Mouse (Mus musculus): Measurements from ENCODE around the gene Mrps15. TPM values are rescaled to one million over a fixed set of nuclear protein-coding genes. Genes with fewer than 3 reads are reported as not detected.

Mrps15 gene
- total RNA-seq, 1 experiment from 2014 or later: 83.8 TPM

DNA sequence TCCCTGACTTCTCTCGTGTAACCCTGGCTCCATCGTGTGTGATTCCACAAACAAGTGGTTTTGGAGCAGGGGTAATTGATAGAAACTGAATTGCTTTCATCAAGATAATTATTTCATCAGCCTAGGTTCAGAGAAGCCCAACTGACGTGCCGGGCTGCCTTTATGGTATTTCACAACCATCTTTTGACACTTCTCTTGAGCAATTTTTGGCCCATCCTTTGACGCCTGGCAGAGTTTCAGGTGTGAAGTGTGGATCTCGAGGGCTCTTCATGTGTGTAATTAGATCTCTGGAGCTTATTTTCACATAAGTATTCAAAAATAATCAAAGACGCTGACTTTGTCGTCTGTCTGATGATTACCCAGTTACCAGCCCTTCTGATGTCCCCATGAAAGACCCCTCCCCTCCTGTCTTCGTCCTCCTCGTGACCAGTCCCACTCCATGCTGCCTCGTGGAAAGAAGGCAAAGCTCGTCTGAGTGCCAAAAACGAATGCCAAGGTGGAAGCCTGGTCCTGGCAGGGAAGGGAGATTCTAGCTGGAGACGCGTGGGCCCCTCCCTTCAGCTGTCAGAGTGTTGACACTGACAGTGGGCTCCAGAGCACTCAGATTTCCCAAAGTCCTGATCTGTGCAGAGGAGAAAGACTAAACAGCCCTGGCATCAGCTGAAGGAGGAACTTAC lies 20.8 kb downstream of the Mrps15 start:
- ATAC-seq (replicated peaks; ENCODE audit: low read depth, poor library complexity, severe bottlenecking): peak; percentile 42; the same call in 1 of the 2 replicates

DNA sequence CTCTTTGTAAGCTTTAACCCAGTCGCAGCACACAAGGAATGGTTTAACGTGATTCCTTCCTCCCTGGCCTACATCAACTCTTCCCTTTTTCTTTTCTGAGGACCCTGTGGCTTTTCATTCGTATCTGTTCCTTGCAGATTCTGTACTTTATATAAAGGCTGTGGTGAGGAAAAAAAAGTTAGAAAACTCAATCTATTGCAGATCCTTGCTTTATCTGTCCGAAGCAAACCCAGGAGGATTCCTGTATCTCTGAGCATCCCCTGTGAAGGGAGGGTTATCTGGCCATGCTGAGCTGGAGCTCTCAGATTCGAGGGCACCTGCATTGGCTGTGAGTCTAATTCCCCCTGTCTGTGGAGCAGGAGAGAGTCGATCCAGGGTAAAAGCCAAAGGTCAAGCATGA lies 22.1 kb downstream of the Mrps15 start:
- ATAC-seq (replicated peaks; ENCODE audit: low read depth, poor library complexity, severe bottlenecking): no peak

DNA sequence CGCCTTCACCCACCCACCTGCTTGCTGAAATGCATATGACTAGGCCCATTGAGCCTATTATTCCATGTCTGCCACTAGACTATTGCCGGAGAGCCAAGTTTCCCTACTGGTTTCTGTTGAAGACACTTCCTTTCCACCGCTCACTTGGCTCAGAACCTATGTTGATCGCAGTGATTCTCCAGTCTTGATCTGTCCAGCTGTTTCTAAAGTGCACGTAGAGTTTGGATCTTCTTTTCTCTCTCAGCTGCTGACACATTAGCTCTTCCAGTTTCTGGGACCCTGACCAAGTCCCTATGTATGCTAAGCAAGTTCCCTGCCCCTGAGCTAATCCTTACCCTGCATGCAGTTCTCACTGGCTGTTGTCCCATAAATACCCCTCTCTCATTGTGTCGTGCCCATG lies 31.1 kb downstream of the Mrps15 start:
- no peak for ATAC-seq (replicated peaks; ENCODE audit: low read depth, poor library complexity, severe bottlenecking)

DNA sequence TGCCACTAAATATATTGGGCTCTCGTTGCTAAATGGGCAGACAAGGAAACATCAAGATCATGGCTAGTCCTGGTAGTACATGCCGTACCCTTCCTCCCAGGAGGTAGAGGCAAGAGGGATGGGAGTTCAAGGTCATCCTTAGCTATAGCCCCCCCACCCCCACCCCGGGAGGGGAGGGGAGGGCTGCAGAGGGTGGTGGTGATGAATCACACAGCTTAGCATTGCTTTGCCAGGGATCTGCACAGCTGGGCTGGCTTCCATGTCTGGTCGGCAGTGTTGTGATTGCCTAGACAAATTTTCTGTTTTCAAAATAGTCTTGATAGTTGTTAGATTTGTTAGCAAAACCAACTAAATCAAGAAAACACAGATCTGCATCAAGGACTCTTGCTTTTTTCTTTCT lies 32.5 kb downstream of the Mrps15 start:
- no peak for ATAC-seq (replicated peaks; ENCODE audit: low read depth, poor library complexity, severe bottlenecking)

DNA sequence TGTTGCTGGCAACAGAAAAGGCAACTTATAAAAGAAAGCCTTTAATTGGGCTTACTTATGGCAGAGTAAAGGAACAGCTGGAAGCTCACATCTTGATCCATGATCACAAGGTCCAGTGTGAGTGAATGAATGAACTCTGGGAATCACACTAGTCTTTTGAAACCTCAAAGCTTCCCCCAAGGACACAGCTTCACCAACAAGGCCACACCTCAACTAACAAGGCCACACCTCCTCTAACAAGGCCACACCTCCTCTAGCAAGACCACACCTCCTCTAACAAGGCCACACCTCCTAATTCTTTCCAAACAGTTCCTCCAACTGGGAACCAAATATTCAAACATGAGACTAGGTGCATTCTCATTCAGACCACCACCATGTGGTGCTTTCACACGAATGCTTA lies 34.9 kb downstream of the Mrps15 start:
- no peak for ATAC-seq (replicated peaks; ENCODE audit: low read depth, poor library complexity, severe bottlenecking)

DNA sequence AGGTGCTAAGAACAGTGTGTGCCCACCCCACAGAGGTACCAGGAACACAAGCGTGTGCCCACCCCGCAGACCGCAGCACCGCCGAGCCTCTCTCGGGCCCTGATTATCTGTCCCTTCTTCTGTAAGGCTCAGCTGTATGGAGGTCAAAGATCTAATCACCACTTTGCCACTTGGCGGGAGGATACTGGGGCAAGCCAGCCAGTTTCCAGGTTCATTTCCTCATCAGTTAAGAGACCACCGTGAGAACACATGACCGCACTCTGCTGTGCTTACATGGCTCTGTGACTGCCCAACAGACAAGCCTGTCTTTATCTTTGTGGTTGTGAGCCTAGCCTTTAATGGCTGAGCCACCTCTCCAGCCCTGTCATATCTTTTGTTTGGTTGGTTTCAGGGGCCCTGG lies 36.3 kb downstream of the Mrps15 start:
- ATAC-seq (replicated peaks; ENCODE audit: low read depth, poor library complexity, severe bottlenecking): peak; percentile 51

DNA sequence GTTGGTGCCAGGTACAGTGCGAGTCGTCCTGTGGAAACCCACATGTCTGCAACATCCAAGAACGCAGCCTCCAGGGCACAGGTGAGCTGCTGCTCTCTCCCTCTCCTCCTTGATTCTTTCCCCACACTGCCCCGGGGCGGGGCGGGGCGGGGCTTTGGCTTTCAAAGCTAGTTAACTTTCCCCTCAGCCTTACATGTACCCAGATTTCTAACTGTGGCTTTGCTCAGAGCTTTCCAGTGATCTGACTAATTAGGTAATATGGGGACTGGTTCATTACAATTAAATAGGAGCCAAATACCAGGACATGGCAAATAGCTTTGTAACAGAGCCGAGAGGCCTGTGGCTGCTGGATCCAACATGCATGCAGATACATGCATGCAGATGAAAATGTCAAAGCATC lies 37.7 kb downstream of the Mrps15 start:
- ATAC-seq (replicated peaks; ENCODE audit: low read depth, poor library complexity, severe bottlenecking): no peak

DNA sequence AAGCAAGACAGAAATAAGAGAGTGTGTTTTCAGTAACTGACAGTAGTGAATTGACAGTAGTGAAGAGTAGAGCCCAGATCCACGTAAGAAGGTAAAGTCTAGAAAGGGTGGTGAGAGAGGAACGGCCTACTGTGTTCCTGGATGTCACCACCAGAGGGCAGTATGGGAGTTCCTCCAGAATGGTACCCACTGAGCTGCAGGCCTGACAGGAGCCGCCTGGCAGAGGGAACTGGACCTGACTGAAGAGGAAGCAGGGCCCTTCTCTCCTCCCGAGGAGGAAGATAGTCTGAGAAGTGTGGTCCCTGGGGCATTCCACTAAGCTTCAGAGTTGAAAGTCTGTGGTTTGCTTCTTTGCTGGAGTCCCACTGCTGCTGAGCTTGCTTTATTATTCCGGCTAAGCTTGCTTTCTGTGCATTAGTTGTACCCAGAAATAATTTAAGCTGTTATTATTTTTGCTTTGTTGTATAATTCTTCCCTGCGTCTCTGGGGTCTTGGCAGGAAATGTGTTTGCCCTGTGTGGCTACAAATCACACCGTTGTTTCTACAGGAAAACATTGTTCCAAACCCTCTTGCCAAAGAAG lies 39.4 kb downstream of the Mrps15 start:
- peak; percentile 97 for ATAC-seq (replicated peaks; ENCODE audit: low read depth, poor library complexity, severe bottlenecking)

DNA sequence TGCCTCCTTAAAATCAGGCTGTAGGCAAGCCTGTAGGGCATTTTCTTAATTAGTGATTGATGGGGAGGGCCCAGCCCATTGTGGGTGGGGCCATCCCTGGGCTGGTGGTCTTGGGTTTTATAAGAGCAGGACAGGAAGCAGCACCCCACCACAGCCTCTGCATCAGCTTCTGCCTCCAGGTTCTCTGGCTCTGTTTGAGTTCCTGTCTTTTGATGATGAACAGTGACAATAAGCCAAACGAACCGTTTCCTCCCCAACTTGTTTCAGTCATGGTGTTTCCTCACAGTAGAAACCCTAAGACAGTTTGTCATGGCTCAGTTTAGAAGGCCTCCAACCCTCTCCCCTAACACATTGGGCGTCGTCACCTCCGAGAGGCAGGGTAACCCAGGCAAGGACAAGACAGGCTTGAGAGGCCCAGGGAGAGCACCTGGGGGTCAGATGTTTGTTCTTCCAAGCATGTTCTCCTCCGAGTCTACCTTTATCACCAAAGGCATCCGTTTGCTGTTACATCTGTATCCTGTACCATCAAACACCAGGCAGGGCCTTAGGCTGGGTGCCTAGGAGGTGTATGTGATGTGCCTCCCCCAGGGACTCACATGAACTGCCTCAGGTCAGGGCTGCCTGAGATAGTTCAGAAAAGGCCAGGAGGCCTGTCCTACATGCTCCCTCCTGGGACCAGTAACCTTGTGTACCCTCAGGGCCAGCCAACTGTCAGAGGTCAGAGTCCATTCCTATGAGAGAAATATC lies 43.5 kb downstream of the Mrps15 start:
- ATAC-seq (replicated peaks; ENCODE audit: low read depth, poor library complexity, severe bottlenecking): no peak

DNA sequence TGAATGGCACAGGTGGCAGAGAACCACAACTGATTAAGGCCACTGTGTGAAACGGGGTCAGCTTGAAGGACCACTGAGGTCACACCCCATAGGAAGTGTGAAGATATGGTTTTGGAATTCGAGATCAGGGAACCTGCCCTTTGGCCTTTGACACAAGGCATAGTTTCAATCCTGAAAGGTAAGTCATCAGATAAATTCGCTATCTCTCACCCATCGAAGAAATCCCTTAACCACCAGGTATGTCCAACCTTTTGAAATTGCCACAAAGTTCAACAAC lies 44.1 kb downstream of the Mrps15 start:
- no peak for ATAC-seq (replicated peaks; ENCODE audit: low read depth, poor library complexity, severe bottlenecking)

DNA sequence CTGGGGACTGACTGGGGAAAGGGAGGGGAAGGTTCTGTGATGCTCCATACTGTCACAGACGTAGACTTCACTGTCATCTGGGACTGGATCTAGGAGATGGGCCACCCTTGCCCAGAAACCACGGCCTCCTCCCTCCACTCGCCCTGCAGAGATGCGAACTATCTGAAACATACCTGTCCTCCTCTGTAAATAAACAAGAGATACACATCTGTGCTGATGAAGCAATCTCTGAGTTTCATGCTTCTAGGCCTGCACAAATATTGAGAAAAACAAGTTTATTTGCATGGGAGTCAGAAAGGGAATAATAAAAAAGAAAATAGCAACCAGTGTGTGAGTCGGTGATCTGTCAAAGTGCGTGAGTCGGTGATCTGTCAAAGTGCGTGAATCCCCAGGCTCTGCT lies 45.1 kb downstream of the Mrps15 start:
- ATAC-seq (replicated peaks; ENCODE audit: low read depth, poor library complexity, severe bottlenecking): no peak

DNA sequence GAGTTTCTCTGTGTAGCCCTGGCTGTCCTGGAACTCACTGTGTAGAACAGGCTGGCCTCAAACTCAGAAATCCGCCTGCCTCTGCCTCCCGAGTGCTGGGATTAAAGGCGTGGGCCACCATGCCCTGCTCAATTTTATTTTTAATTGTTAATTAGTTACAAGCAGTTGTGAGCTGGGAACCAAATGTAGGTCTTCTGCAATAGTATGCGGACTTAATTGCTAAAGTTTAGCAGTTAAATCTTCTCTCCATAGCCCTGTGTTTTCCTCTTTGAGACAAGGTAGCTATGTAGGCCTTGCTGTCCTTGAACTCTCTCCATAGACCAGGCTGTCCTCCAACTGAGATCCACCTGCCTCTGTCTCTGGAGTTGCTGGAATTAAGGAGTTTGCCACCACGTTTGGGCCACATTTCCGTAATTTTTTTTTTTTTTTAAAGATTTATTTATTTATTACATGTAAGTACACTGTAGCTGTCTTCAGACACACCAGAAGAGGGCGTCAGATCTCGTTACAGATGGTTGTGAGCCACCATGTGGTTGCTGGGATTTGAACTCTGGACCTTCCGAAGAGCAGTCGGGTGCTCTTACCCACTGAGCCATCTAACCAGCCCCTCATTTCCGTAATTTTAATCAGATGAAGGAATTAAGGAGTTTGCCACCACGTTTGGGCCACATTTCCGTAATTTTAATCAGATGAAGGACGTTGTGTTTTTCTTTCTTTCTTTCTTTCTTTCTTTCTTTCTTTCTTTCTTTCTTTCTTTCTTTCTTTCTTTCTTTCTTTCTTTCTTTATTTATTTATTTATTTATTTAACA lies 49.1 kb downstream of the Mrps15 start:
- ATAC-seq (replicated peaks; ENCODE audit: low read depth, poor library complexity, severe bottlenecking): peak; percentile 36

DNA sequence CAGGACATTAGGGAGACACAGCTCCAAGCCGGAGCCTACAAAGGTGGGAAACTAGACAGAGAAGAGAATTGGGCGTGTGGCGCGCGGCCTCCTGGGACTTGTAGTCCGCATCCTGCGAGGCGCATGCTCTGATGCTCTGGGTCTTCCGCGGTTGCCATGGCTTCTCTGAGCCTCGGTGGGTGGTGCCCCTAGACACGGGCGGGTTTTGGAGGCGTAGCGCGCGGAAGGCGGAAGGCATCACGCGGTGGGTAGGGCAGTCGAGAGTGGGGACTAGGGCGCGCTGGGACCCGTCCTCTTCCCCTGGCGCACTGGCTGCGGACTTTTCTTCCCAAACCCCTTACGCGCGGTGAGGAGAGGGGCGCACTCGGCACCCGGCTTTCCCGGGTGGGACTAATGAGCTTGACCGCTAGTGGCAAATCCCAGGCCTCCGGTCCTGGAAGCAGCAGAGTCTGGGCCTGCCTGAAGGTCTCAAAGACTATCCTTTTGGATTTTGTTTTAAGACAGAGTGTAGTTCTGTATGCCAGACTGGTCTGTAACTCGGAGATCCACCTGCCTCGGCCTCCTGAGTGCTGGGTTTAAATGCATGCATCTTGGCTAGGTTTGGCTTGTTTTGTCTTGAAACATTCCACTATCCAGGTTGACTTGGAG lies 49.9 kb downstream of the Mrps15 start, which contains the start of gene Lsm10:
Lsm10 (plus strand) TSS at position 160 of the 648 bp plus-strand sequence.
- ATAC-seq (replicated peaks; ENCODE audit: low read depth, poor library complexity, severe bottlenecking): peak; percentile 99

DNA sequence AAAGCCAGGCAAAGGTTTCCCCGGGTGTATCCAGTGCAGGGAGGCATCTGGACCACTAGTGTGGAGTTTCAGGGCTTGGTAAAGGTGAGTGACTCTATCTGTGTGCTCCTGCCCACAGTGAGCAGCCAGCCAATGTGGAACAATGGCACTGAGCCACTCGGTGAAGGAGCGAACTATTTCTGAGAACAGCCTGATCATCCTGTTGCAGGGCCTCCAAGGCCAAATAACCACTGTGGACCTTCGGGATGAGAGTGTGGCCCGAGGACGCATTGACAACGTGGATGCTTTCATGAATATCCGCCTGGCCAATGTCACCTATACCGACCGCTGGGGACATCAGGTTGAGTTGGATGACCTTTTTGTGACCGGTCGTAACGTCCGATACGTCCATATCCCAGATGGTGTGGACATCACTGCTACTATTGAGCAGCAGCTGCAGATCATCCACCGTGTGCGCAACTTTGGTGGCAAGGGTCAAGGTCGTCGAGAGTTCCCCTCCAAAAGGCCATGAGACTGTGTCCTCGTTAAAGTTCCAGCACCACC lies 51.1 kb downstream of the Mrps15 start:
- ATAC-seq (replicated peaks; ENCODE audit: low read depth, poor library complexity, severe bottlenecking): no peak

DNA sequence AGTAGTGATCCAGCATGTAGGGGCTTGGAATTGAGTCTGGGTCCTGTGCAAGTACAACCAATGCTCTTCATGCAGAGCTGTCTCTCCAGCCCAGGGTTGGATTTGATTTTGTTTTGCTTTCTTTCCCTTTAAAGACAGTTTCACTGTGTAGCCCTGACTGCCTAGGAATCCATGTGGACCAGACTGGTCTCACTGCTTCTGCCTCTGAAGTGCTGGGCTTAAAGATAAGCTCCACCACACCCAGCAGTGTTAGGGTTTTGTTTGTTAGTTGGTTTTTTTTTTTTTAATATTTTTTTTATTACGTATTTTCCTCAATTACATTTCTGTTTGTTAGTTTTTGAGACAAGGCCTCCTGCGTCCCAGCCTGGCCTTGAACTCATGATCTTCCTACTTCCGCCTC lies 52.6 kb downstream of the Mrps15 start:
- no peak for ATAC-seq (replicated peaks; ENCODE audit: low read depth, poor library complexity, severe bottlenecking)

DNA sequence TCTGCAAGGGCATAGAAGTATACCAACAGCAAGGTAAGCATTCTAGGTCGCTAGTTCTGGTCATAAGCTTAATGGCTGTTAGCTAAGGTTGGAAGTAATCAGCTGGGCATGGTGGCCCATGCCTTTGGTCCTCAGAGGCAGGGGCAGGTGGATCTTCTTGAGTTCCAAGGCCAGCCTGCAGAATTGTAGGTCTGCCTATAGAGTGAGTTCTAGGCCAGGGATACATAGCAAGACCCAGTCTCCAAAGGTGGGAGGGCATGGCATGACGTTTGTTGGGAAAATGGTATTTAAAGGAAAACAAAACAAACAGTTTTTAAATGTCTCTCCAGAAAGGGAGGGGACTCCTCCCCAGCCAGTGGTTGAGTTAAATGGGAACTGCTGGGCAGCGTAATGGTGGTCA lies 54.0 kb downstream of the Mrps15 start:
- no peak for ATAC-seq (replicated peaks; ENCODE audit: low read depth, poor library complexity, severe bottlenecking)

DNA sequence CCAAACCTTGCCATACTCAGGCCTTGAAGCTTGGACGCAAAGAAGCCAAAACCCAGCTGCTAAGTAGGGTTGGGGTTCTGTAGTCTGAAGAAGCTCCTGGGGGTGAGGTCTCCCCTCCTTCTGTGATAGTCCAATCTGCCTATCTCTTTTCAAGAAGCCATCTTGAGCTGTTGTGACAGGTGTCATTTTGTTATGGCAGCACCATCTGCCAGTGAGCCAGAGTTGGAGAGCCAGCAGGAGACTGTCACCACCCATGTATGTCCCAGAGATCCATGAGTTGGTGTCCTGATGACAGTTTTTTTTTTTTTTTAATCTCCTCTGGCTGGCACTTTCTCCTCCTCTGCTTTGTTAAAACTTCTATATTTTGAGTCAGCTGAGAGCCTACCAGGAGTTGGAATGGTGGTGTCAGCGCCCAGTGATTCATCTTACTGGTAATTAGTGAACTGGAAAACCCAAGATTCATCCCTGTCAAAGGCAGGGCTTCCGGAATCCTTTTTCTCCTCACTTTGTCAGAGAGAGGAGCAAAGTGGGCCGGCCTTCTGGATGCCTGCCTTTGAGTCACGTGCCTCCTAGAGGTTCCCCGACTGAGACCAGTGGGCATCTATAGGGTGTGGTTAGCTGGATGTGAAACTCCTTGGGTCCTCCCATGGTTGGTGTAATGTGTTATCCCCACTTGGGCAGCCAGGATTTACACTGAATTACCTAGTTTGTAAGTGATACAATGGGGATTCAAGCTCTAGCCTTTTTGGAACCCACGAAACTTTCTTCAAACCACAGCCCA lies 55.5 kb downstream of the Mrps15 start:
- ATAC-seq (replicated peaks; ENCODE audit: low read depth, poor library complexity, severe bottlenecking): no peak

DNA sequence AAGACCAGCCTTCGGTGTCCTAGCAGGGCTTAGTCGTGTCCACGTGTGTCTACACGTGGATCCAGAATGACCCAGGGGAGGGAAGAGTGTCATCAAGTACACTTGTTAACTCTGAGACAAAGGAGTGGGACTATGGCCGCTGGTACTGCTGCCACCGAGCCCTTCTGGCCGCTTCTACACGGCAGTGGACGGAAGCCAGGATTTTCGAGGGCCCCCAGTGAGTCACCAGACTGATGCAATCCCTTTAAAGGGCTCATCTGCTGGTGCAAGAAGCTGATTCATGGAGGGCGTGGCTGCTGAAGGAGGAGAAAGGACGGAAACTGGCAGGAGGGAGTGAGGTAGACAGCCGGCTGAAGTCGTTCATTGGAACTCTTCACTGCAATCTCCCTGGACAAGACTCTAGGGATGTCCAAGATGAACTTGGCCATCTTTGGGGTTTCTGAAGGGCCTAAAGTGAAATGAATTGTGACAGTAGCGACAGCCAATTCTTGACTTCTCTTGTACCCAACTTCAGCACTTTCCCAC lies 56.4 kb downstream of the Mrps15 start:
- peak; percentile 81 for ATAC-seq (replicated peaks; ENCODE audit: low read depth, poor library complexity, severe bottlenecking)

DNA sequence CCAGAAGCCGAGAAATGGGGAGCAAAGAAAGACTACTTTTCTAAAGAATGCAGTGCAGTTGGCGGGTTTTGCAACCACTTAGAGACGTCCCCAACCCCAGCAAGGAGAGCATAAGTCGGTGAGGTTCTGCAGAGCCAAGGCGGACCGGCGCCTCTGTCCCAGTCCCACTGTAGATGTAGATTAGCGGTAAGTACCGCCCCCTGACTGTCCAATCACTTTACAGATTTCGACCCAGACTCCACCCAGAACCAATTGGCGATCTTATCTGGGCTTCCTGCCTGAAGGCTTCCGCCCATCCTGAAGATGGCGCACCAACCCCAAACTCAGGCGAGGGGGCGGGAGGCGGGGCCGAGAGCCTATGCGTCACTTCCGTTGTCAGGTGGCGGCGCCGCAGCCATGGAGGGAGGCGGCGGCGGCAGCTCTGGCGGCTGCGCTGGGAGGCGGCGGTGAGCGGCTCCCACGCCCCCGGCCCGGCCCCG lies 56.9 kb downstream of the Mrps15 start, which contains the start of gene Stk40:
Stk40 (plus strand) TSS at position 368 of the 479 bp plus-strand sequence.
- peak; percentile 82 for ATAC-seq (replicated peaks; ENCODE audit: low read depth, poor library complexity, severe bottlenecking)
